Mouse (Mus musculus) hindbrain, embryonic 16.5 days (tissue): ENCODE results near the gene Homer1. TPM values are rescaled to one million over a fixed set of nuclear protein-coding genes. Genes with fewer than 3 reads are reported as not detected.

ENCODE experiments used
- ATAC-seq: fragments of 200-750 bp; cut with Nextera tagmentation; 2 replicates; pipeline ENCODE4 v1.8.0; 2017; ENCODE audit warnings: moderate TSS enrichment, moderate library complexity
- H3K27ac ChIP-seq: fragments of 300-500 bp; sonication (generic); 2 replicates; pipeline ENCODE4 v1.5.1; 2014; ENCODE audit warnings: low read depth, mild to moderate bottlenecking, control low read depth, low read length, moderate library complexity
- H3K27me3 ChIP-seq: fragments of 300-500 bp; sonication (generic); replicated peaks from 2 replicates; pipeline ENCODE4 v1.6.1; 2014; ENCODE audit warnings: low read length; ENCODE audit not compliant: control insufficient read depth, insufficient read depth
- H3K36me3 ChIP-seq: fragments of 300-500 bp; sonication (generic); 2 replicates; pipeline ENCODE4 v1.6.1; 2014; ENCODE audit warnings: mild to moderate bottlenecking, low read length, moderate library complexity, mixed read lengths; ENCODE audit not compliant: control insufficient read depth, insufficient read depth
- H3K4me1 ChIP-seq: fragments of 300-500 bp; sonication (generic); 2 replicates; pipeline ENCODE4 v1.6.1; 2014; ENCODE audit warnings: low read depth, low read length; ENCODE audit not compliant: control insufficient read depth, insufficient read depth
- H3K4me2 ChIP-seq: fragments of 300-500 bp; sonication (generic); 2 replicates; pipeline ENCODE4 v1.6.1; 2014; ENCODE audit warnings: mild to moderate bottlenecking, low read length, control low read depth, moderate library complexity
- H3K4me3 ChIP-seq: fragments of 300-500 bp; sonication (generic); 2 replicates; pipeline ENCODE4 v1.5.1; 2014; ENCODE audit warnings: mild to moderate bottlenecking, low read length, control low read depth, moderate library complexity
- H3K9ac ChIP-seq: fragments of 300-500 bp; sonication (generic); 2 replicates; pipeline ENCODE4 v1.6.1; 2014; ENCODE audit warnings: low read depth, mild to moderate bottlenecking, control low read depth, low read length, moderate library complexity
- H3K9me3 ChIP-seq: fragments of 300-500 bp; sonication (generic); 2 replicates; pipeline ENCODE4 v1.6.1; 2014; ENCODE audit warnings: mild to moderate bottlenecking, low read length, moderate library complexity; ENCODE audit not compliant: control insufficient read depth
- WGBS: fragments of 180-500 bp; shearing (Covaris S2); extraction: QIAGEN DNeasy Blood & Tissue Kit; methylation state at CpG from one replicate; pipeline ENCODE4 v1.1.7; 2014; 5-methylcytosine and 5-hydroxymethylcytosine counted together
- polyA plus RNA-seq: library from polyadenylated mRNA; unstranded; fragments of >200 nt; fragmentation: Nextera tagmentation; extraction: Ambion mirVana; gene quantifications from 2 replicates; pipeline ENCODE4 v1.2.1, GENCODE M21; 2015

Homer1 gene
- polyA plus RNA-seq, 1 experiment from 2014 or later: 9.6 TPM

- Histone ChIP-seq H3K27ac (no peak overlapping the region), H3K9ac (no peak overlapping the region), H3K4me3 (no peak overlapping the region), H3K9me3 (no peaks in the 10 kb centered on the region), H3K4me1 (no peaks in the 10 kb centered on the region), H3K36me3 (peaks cover 2% of the 10 kb centered on the region; the same call in 1 of the 2 replicates), H3K4me2 (no peak overlapping the region), H3K27me3 (no peaks in the 10 kb centered on the region)
- 97% methylated on average over 1 of the region's 1 CpGs for WGBS
- no peak for ATAC-seq
Measured at GRCm38 (mm10) chr13:93381301-93381700, 81.9 kb downstream of the Homer1 start.

GRCm38 (mm10) chr13:93383092-93383491, 83.7 kb downstream of the Homer1 start:
- H3K27ac ChIP-seq: no peak overlapping the region
- ATAC-seq: no peak
- no peaks in the 10 kb centered on the region for H3K27me3 ChIP-seq
- WGBS: 93% methylated on average over 5 of the region's 5 CpGs
- H3K9me3 ChIP-seq: no peaks in the 10 kb centered on the region
- no peaks in the 10 kb centered on the region for H3K4me1 ChIP-seq
- peaks cover 2% of the 10 kb centered on the region; the same call in 1 of the 2 replicates for H3K36me3 ChIP-seq
- H3K4me3 ChIP-seq: no peak overlapping the region
- H3K4me2 ChIP-seq: no peak overlapping the region
- no peak overlapping the region for H3K9ac ChIP-seq

GRCm38 (mm10) chr13:93383620-93384019, 84.2 kb downstream of the Homer1 start:
- Histone ChIP-seq H3K27me3 (no peaks in the 10 kb centered on the region), H3K4me2 (no peak overlapping the region), H3K27ac (no peak overlapping the region), H3K36me3 (peaks cover 2% of the 10 kb centered on the region; the same call in 1 of the 2 replicates), H3K4me3 (no peak overlapping the region), H3K9me3 (no peaks in the 10 kb centered on the region), H3K4me1 (no peaks in the 10 kb centered on the region), H3K9ac (no peak overlapping the region)
- WGBS: 99% methylated on average over 2 of the region's 2 CpGs
- no peak for ATAC-seq

GRCm38 (mm10) chr13:93384481-93384880, 85.0 kb downstream of the Homer1 start:
- Histone ChIP-seq H3K4me1 (no peaks in the 10 kb centered on the region), H3K9ac (no peak overlapping the region), H3K4me2 (no peak overlapping the region), H3K9me3 (no peaks in the 10 kb centered on the region), H3K27me3 (no peaks in the 10 kb centered on the region), H3K27ac (no peak overlapping the region), H3K36me3 (peaks cover 2% of the 10 kb centered on the region; the same call in 1 of the 2 replicates), H3K4me3 (no peak overlapping the region)
- ATAC-seq: no peak
- 90% methylated on average over 1 of the region's 1 CpGs for WGBS

- Histone ChIP-seq H3K4me3 (no peak overlapping the region), H3K27me3 (no peaks in the 10 kb centered on the region), H3K4me1 (no peaks in the 10 kb centered on the region), H3K9ac (no peak overlapping the region), H3K9me3 (no peaks in the 10 kb centered on the region), H3K4me2 (no peak overlapping the region), H3K36me3 (peaks cover 2% of the 10 kb centered on the region; the same call in 1 of the 2 replicates), H3K27ac (no peak overlapping the region)
- no peak for ATAC-seq
- 74% methylated on average over 1 of the region's 1 CpGs for WGBS
Measured at GRCm38 (mm10) chr13:93385147-93385546, 85.7 kb downstream of the Homer1 start.

- Histone ChIP-seq H3K27me3 (no peaks in the 10 kb centered on the region), H3K9ac (no peak overlapping the region), H3K4me2 (no peak overlapping the region), H3K36me3 (0 out of 2 replicates have a peak, but pooled peaks cover 2% of the 10 kb centered on the region), H3K9me3 (no peaks in the 10 kb centered on the region), H3K27ac (no peak overlapping the region), H3K4me3 (no peak overlapping the region), H3K4me1 (no peaks in the 10 kb centered on the region)
- ATAC-seq: no peak
- WGBS: 66% methylated on average over 5 of the region's 5 CpGs
Measured at GRCm38 (mm10) chr13:93387440-93387839, 88.0 kb downstream of the Homer1 start.

- 79% methylated on average over 7 of the region's 7 CpGs for WGBS
- Histone ChIP-seq H3K9ac (no peak overlapping the region), H3K4me1 (no peaks in the 10 kb centered on the region)
Measured at GRCm38 (mm10) chr13:93388594-93389241, 89.3 kb downstream of the Homer1 start.

GRCm38 (mm10) chr13:93389242-93389625, 89.8 kb downstream of the Homer1 start:
- Histone ChIP-seq H3K4me2 (no peak overlapping the region), H3K9ac (no peak overlapping the region), H3K9me3 (no peaks in the 10 kb centered on the region), H3K27ac (no peak overlapping the region), H3K36me3 (0 out of 2 replicates have a peak, but pooled peaks cover 5% of the 10 kb centered on the region), H3K27me3 (no peaks in the 10 kb centered on the region), H3K4me3 (no peak overlapping the region), H3K4me1 (no peaks in the 10 kb centered on the region)
- 60% methylated on average over 2 of the region's 2 CpGs for WGBS
- ATAC-seq: no peak

More at GRCm38 (mm10) chr13:93388594-93389241, 89.3 kb downstream of the Homer1 start:
- H3K4me2 ChIP-seq: no peak overlapping the region
- H3K36me3 ChIP-seq: 0 out of 2 replicates have a peak, but pooled peaks cover 3% of the 10 kb centered on the region
- H3K9me3 ChIP-seq: no peaks in the 10 kb centered on the region
- H3K4me3 ChIP-seq: no peak overlapping the region
- no peak for ATAC-seq
- no peaks in the 10 kb centered on the region for H3K27me3 ChIP-seq
- no peak overlapping the region for H3K27ac ChIP-seq

- H3K4me1 ChIP-seq: no peaks in the 10 kb centered on the region
- ATAC-seq: no peak
- 86% methylated on average over 5 of the region's 5 CpGs for WGBS
- no peak overlapping the region for H3K4me3 ChIP-seq
- H3K27me3 ChIP-seq: no peaks in the 10 kb centered on the region
- peaks cover 5% of the 10 kb centered on the region for H3K9me3 ChIP-seq
- no peak overlapping the region for H3K27ac ChIP-seq
- peaks cover 4% of the 10 kb centered on the region for H3K36me3 ChIP-seq
- no peak overlapping the region for H3K9ac ChIP-seq
- no peak overlapping the region for H3K4me2 ChIP-seq
Measured at GRCm38 (mm10) chr13:93399710-93400216, 100.3 kb downstream of the Homer1 start.
